Mouse (Mus musculus) liver, postnatal 0 days (tissue): ENCODE measurements around the gene Ccl22.

Experiments
- CTCF ChIP-seq: sonication (generic); IDR thresholded peaks from 2 replicates; pipeline ENCODE4 v1.5.1; 2016; ENCODE audit warnings: antibody characterized with exemption, low read depth
- EP300 ChIP-seq: IDR thresholded peaks from 2 replicates; pipeline ENCODE4 v1.6.1; 2016; ENCODE audit warnings: antibody characterized with exemption, low read depth, mild to moderate bottlenecking

DNA sequence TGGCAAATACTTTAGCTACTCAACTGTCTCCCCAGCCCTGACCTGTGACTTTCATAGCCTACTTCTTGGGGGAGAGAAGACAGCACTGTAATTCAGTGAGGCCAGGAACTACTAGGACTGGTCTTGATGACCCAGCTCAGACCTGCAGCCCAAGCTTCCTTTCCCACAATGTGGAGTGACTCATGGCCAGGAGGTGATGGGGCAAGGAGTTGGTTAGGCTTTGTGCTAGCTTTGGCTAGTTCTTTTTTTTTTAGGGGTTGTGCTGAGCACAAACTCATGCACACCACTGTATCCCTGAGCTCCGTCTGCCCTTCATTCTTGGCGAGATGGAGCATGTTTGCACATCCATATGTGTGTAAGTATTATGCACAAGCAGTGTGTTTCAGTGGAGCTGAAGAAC, 31.0 kb downstream of the Ccl22 start:
- TF ChIP-seq CTCF (no peak), EP300 (no peak)
